Mouse (Mus musculus) gastrocnemius, adult 2 months (tissue): ENCODE data around the gene Paip2b. TPM values are rescaled to one million over a fixed set of nuclear protein-coding genes. Genes with fewer than 3 reads are reported as not detected.
"Not testable (repeated sequence)": the region's sequence is repeated elsewhere in the genome, so short reads cannot be mapped to it uniquely, and the experiment has no call there.

Experiments used
- DNase-seq: peaks from one replicate; pipeline ENCODE4 v3.0.0; 2022
- H3K27ac ChIP-seq: fragments of 200-600 bp; 2 replicates; pipeline ENCODE4 v1.8.1; 2022; ENCODE audit warnings: mild to moderate bottlenecking
- H3K4me3 ChIP-seq: fragments of 200-600 bp; 2 replicates; pipeline ENCODE4 v1.8.1; 2022; ENCODE audit warnings: mild to moderate bottlenecking, moderate library complexity
- CTCF ChIP-seq: fragments of 200-600 bp; IDR thresholded peaks from 2 replicates; pipeline ENCODE4 v1.8.1; 2022; ENCODE audit warnings: antibody characterized with exemption, mild to moderate bottlenecking, moderate library complexity
- intact Hi-C: fragments of 180-260 bp; cut with DNase I; formaldehyde crosslinking; loops from one replicate; pipeline ENCODE4 v1.15.1; 2025
- total RNA-seq, 2 experiments: library from RNA; stranded (reverse); gene quantifications; 2 replicates each; pipeline ENCODE4 v1.2.3; 2021

Paip2b gene
- total RNA-seq, 2 experiments from 2014 or later: 89.1 to 102 TPM

GRCm38 (mm10) chr6:83840086-83840485 is 8.5 kb upstream of the Paip2b start:
- intact Hi-C loops: no loop called here
- no peak for TF ChIP-seq CTCF
- no peak for DNase-seq
- no peak overlapping the region for H3K27ac ChIP-seq
- H3K4me3 ChIP-seq: no peak overlapping the region

GRCm38 (mm10) chr6:83838046-83838445 is 6.5 kb upstream of the Paip2b start:
- no peak for DNase-seq
- intact Hi-C loops: no loop called here
- no peak for TF ChIP-seq CTCF
- H3K4me3 ChIP-seq: no peak overlapping the region
- no peak overlapping the region for H3K27ac ChIP-seq

GRCm38 (mm10) chr6:83836826-83837225 is 5.3 kb upstream of the Paip2b start:
- Histone ChIP-seq H3K4me3 (no peak overlapping the region), H3K27ac (no peak overlapping the region)
- TF ChIP-seq CTCF: no peak
- DNase-seq: no peak
- intact Hi-C loops: no loop called here

GRCm38 (mm10) chr6:83832393-83832792 is 852 bp upstream of the Paip2b start:
- intact Hi-C loops: loop anchor here (5.0 kb wide), 1 partner anchor 35 kb away; the partner anchor contains the start of gene Zfp638
- Histone ChIP-seq H3K4me3 (peak overlapping the region; percentile 62), H3K27ac (peak overlapping the region; percentile 92)
- not testable (repeated sequence) for DNase-seq

GRCm38 (mm10) chr6:83830941-83831605 is 468 bp downstream of the Paip2b start:
- no peak for DNase-seq

GRCm38 (mm10) chr6:83821856-83822255 is 9.7 kb downstream of the Paip2b start:
- intact Hi-C loops: no loop called here

More at GRCm38 (mm10) chr6:83830941-83831605, 468 bp downstream of the Paip2b start:
- H3K27ac ChIP-seq: peak overlapping the region; percentile 91
- intact Hi-C loops: loop anchor here (2.0 to 5.0 kb wide), 2 partner anchors 36 kb away; partner anchors contain the start of genes Nagk and Zfp638
- TF ChIP-seq CTCF: no peak
- H3K4me3 ChIP-seq: peak overlapping the region; percentile 77

GRCm38 (mm10) chr6:83820727-83821515 is 10.6 kb downstream of the Paip2b start:
- DNase-seq: no peak
- Histone ChIP-seq H3K4me3 (no peak overlapping the region), H3K27ac (peak overlapping the region; percentile 16; the same call in 1 of the 2 replicates)
- intact Hi-C loops: no loop called here
- TF ChIP-seq CTCF: no peak

More at GRCm38 (mm10) chr6:83821856-83822255, 9.7 kb downstream of the Paip2b start:
- DNase-seq: no peak
- TF ChIP-seq CTCF: no peak
- Histone ChIP-seq H3K27ac (no peak overlapping the region), H3K4me3 (no peak overlapping the region)

- intact Hi-C loops: no loop called here
- Histone ChIP-seq H3K27ac (0 out of 2 replicates have a peak overlapping the region, but pooled peaks have one; percentile 24), H3K4me3 (no peak overlapping the region)
- TF ChIP-seq CTCF: no peak
- no peak for DNase-seq
Observed at GRCm38 (mm10) chr6:83818996-83819395, 12.5 kb downstream of the Paip2b start.

GRCm38 (mm10) chr6:83815801-83816200 is 15.7 kb downstream of the Paip2b start:
- no peak for TF ChIP-seq CTCF
- intact Hi-C loops: no loop called here
- H3K4me3 ChIP-seq: no peak overlapping the region
- no peak overlapping the region for H3K27ac ChIP-seq
- DNase-seq: no peak

GRCm38 (mm10) chr6:83802846-83803245 is 28.7 kb downstream of the Paip2b start:
- no peak for DNase-seq
- H3K4me3 ChIP-seq: no peak overlapping the region
- no peak overlapping the region for H3K27ac ChIP-seq
- intact Hi-C loops: no loop called here
- TF ChIP-seq CTCF: no peak

- H3K27ac ChIP-seq: no peak overlapping the region
- TF ChIP-seq CTCF: no peak
- intact Hi-C loops: no loop called here
- no peak for DNase-seq
- no peak overlapping the region for H3K4me3 ChIP-seq
Observed at GRCm38 (mm10) chr6:83802033-83802432, 29.5 kb downstream of the Paip2b start.

- DNase-seq: no peak
- intact Hi-C loops: no loop called here
- no peak for TF ChIP-seq CTCF
- no peak overlapping the region for H3K27ac ChIP-seq
- no peak overlapping the region for H3K4me3 ChIP-seq
Observed at GRCm38 (mm10) chr6:83796686-83797085, 34.9 kb downstream of the Paip2b start.

GRCm38 (mm10) chr6:83795492-83795900 is 36.0 kb downstream of the Paip2b start:
- peak overlapping the region; percentile 89 for H3K4me3 ChIP-seq
- DNase-seq: peak; percentile 36
- intact Hi-C loops: loop anchor here (2.0 kb wide), 1 partner anchor 35 kb away; the partner anchor contains the start of gene Paip2b
- H3K27ac ChIP-seq: peak overlapping the region; percentile 98
- TF ChIP-seq CTCF: no peak
